Mouse (Mus musculus): ENCODE results near the gene Slc6a17.

Slc6a17 gene

DNA sequence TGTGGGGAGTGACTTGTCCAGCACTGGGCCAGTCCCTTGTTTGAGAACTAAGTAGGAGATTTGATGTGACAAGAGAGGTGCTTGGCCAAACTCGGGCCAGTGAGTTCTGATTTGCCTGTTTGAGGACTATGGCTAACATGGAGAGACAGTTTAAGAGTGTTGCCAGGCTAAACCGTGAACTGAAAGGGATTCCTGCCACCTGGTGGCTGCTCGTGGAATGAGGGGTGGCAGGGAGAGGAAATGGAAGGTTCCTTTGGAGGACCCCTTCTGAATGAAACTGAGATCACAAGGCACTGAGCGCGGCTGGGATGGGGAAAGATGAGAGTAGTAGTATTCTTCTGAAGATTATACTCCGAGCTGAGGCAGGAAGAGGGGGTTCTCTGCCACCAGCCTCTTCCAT is 51.2 kb downstream of the Slc6a17 start:
- peak; percentile 86 to 91 for DNase-seq (ENCODE audit: low spot score in 2 of 2)

- peak; percentile 85 to 92 for DNase-seq (ENCODE audit: low spot score in 2 of 2)
Observed at GRCm38 (mm10) chr3:107462160-107462559, 55.7 kb downstream of the Slc6a17 start.

DNA sequence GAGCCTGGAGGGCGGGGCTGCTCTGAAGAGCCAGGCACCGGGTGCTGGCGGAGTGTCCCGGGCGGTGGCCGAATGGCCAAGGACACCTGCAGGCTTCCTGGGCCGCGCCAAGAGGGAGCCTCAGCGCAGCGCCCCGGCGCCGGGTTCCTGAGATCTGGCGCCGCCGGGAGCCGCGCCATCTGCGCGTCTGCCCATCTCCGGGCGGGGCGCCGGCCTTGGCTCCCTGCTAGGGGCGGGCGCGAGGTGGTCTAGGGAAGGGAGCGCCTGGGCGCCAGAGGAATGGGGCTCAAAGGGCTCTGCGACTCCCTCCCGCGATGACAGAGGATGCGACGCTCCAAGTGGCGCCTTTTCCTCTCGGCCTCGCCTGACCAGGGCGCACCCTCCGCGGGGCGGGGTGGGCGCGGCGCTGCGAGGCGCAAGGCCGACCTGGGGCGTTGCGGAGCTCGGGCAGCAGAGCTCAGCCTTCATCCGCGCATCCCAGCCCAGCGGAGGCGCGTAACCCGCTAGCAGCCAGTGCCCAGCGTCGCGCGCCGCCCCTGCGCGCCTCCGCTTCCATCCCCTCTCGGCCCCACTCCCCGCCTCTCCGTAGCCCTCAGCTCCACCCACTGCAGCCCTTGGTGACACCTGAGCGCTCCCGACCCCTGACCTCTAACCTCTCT is 57.9 kb downstream of the Slc6a17 start:
- peak; percentile 58 to 61 for DNase-seq (ENCODE audit: low spot score in 2 of 2)

DNA sequence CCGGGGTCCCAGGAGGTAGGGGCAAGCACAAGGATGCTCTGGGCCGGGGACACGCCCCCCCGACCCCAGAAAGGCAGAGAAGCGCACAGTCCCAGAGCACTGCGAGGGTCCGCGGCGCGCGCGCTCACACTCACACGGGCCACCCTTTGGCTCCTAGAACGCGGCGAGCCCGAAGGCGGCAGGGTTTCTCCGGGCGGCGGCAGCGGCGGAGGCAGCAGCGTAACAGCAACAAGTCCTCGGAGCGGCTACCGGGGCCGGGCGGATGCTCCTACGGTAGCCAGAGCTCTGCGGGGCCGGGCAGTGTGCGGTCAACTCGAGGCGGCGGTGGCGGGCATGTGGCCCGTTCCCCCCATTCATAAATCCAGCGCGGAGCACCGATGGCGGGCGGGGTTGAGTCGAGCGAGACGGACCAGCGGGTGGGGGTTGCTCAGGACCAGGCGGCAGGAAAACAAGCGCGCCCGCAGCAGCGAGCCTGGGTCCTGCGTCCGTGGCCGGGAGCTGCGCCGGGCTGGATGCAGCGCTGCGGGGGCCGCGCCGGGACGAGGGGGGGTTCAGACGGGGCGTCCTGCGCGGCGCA is 58.5 kb downstream of the Slc6a17 start, which contains the start of gene Kcnc4:
Gene Kcnc4, minus strand, starts transcription at position 357 of the 577 bp plus-strand sequence.
- DNase-seq (ENCODE audit: low spot score in 2 of 2) = peak; percentile 53 to 55

DNA sequence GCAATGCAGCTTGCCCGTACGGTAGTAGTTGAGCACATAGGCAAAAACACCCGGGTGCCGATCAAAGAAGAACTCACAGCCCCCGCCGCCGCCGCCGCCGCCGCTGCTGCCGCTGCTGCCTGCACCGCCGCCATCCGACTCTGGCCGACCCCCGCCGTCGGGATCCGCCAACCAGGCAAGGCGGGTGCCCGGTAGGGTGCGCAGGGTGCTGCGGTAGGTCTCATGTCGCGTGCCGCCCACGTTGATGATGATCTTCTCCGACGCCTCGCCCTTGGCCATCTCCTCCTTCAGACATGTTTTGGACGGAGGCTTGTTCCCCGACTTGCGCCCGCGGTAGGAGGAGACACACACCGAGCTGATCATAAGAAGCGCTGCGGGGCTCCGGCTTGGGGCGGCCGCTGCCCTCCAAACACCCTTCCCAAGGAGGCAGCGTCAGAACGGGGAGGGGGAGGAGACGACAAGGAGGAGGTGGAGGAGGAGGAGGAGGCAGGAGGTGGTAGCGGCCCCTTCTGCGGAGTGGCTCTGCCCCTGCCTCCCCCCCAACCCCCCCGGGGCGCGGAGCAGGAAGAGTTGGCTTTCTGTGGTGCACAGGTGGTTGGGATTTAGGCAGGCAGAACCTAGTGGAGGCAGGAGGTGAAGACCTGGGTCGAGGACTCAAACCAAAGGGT is 59.2 kb downstream of the Slc6a17 start:
- DNase-seq (ENCODE audit: low spot score in 2 of 2) = peak; percentile 63 to 69

DNA sequence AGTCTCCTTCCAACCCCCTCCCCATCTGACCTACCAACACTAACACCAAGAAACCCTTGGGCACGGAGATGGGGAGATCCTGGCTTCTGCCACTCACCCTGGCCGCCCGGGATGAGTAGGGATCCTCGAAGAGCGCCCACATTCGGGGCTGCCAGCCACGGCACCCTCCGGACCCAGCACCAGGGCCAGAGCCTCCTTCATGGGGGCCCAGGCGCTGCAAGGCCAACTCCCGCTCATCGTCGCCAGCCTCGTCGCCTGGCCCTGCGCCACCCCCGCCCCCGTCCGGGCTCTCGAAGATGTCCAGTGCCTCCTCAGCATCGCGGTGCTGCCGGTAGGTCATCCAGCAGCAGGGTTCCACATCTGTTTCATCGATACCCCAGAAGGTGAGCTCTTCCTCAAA is 59.7 kb downstream of the Slc6a17 start:
- peak; percentile 60 for DNase-seq (ENCODE audit: low spot score in 2 of 2)

DNA sequence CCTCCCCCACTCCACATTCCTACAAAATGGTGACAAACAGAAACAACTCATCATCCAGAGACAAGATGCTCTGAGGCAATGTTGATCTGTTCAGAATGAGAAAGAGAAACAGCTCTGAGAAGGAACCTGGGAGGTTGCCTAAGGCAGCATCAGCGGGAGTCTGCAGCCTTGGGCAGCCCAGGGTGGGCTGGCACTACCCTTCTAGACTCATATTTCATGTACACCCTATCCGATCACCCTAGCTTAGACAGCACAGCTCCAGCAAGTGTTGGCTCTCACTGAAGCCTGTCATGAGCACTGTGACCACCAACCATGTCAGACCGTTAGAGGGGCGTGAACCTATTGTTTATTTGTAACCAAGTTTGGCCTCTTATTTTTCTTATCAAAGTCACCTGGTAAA is 63.5 kb downstream of the Slc6a17 start:
- no peak for DNase-seq (ENCODE audit: low spot score in 2 of 2)

DNA sequence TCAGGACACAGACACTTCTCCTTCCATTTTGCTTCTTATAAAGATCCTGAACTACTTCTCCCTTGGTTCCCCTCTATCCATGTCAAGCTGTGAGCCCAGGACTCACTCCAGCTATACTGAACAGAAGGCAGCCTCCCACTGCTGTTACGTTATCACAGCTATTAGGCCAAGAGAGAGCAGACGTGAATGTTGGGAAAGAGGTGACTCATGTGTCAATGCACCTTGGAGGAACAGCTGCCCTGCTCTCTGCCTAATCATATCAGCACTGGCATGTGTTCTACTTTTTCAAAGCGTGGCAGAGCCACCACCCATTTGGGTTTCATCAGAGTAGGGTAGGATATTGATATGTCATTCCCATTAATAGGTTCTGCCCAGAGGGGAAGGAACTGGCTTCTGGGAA is 71.0 kb downstream of the Slc6a17 start:
- no peak for DNase-seq (ENCODE audit: low spot score in 2 of 2)

GRCm38 (mm10) chr3:107443866-107444265 is 74.0 kb downstream of the Slc6a17 start:
- DNase-seq (ENCODE audit: low spot score in 2 of 2) = no peak

DNA sequence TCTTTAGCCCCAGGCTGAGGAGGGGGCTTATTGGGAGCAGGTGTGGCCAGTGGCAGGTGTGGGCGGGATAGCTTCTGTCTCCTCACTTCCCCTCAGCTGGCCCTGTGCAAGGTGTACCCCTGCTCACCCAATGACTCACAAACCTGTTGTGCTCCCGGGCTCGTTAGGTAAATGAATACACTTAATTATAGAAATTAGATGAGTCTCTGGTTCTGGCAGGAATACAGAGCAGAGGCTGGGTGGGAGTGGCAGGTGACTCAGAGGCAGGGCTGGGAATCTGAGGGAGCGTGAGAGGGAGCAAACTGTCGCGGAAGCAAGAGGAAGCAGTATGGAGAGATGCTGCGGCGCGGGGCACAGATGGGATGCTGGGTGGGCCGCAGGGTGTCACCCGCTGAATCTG is 75.6 kb downstream of the Slc6a17 start:
- DNase-seq (ENCODE audit: low spot score in 2 of 2) = peak; percentile 74 to 79

GRCm38 (mm10) chr3:107441306-107441705 is 76.5 kb downstream of the Slc6a17 start:
- DNase-seq (ENCODE audit: low spot score in 2 of 2) = peak; percentile 65 to 68

GRCm38 (mm10) chr3:107439280-107439679 is 78.5 kb downstream of the Slc6a17 start:
- no peak for DNase-seq (ENCODE audit: low spot score in 2 of 2)

DNA sequence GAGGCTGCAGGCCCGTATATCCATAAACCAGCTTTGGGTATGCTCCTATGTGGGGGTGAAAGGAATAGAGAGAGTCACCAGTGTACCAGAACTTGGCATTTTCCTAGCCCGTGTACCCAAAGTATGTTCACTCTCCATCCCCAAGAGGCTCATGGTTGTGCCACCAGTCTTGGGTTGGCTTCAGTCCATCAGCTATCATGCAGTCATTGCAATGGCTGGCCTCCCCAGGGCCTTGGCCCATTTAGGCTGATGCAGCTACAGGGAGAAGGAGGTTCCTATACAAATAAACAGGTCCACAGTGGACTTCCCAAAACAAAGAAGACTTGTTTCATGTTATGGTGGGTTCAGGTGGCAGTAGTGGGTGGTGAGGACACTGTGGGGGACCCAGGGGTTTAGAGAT is 80.2 kb downstream of the Slc6a17 start:
- no peak for DNase-seq (ENCODE audit: low spot score in 2 of 2)

GRCm38 (mm10) chr3:107436434-107436833 is 81.4 kb downstream of the Slc6a17 start:
- peak; percentile 57 to 70 for DNase-seq (ENCODE audit: low spot score in 2 of 2)

DNA sequence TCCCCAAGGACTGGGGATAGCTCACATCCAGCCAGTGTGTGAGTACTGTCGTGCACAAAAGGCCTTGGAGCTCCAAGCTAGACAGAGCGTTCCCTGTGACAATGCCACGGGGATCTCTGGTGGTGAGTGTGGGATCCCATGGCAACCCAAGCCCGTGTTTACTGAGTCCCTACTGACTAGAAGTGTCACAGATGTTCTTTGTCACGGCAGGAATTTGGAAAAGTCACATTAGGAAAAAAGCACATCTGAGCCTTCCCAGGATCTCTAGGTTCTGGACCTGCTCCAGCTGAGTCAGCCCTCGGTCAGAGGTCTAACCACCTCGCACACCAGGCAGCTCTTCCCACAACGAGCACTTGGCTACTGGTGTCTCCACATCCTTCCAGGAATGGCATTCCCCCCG is 84.2 kb downstream of the Slc6a17 start:
- DNase-seq (ENCODE audit: low spot score in 2 of 2) = no peak

DNA sequence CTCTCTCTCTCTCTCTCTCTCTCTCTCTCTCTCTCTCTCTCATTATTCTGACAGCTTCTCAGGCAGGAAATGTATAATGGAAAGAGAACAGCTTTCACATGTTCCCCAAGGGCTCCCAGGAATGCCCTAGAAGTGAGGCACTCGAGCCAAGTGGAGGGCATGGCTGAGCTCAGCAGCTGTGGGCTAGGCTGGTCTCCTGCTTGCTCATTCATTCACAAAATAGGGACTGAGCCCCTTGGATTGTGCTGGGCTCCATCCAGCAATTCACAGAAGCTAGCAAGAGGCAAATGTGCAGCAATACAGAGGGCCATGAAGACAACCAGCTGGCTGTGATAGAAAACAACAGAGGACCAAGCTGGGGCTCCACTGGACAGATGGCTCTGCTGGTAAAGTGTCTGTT is 86.5 kb downstream of the Slc6a17 start:
- DNase-seq (ENCODE audit: low spot score in 2 of 2) = peak; percentile 59 to 71

- DNase-seq (ENCODE audit: low spot score in 2 of 2) = peak; percentile 76 to 86
Observed at GRCm38 (mm10) chr3:107424258-107425041, 93.4 kb downstream of the Slc6a17 start.

GRCm38 (mm10) chr3:107420156-107420555 is 97.7 kb downstream of the Slc6a17 start:
- DNase-seq (ENCODE audit: low spot score in 2 of 2) = no peak
